Mouse (Mus musculus): ENCODE measurements at regions not wholly inside any gene's neighbourhood (a gene's known extent, or its start where the extent isn't known, plus 50 kb on each side); places are given as distances from the start of the nearest gene placed in this dataset.

DNA sequence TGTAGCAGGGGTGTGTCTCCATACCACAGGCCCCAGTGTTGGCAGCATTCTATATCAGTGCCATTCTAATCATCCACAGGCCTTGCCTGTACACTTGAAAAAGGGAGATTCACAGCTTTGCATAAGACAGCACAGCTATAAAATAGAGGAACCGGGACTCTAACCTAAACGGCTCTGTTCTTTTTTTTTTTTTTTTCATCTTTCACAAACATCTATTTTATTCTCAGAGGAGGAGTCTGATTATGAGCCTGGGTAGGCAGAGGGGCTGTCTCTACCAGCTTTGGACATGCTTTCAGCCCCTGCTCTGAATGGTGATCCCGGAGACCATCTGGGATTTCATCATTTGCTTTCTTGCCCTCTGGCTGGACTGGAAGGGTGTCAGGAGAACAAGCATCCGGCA lies 195.6 kb upstream of the Clint1 start:
- no peak for TF ChIP-seq GATA4 (IDR thresholded peaks at IDR 0.05; ENCODE audit: insufficient replicate concordance, low read length)

DNA sequence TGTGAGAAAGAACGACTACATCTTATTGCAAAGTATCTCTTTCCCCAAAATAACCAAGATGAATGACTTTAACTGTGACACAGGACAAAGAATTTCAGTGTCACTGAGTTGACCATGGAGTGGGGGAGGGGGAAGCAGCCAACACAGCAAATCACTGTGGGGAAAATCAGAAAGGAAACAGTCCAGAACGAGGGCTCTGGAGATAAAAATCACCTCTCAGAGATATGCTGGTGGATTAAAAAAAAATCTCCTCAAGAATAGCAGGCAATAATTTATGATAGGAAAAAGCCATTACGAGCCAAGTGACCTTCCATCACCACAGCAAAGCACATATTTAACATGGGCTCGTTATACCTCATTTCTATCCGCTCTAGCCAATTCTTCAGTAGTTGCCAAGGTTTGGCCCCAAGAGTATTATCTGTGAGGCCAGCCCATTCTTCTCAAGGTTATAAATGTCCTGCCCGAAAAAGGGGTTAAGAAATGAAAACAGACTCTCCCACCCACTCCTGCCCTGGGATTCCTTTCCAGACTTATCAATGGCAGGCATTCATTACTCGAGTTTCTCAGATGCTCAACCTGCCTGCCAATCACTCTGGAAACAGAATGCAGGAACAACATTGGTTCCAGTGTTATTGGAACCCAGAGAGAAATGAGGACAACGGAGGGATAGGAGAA lies 181.6 kb upstream of the Clint1 start:
- TF ChIP-seq GATA4 (IDR thresholded peaks at IDR 0.05; ENCODE audit: insufficient replicate concordance, low read length), result no peak

DNA sequence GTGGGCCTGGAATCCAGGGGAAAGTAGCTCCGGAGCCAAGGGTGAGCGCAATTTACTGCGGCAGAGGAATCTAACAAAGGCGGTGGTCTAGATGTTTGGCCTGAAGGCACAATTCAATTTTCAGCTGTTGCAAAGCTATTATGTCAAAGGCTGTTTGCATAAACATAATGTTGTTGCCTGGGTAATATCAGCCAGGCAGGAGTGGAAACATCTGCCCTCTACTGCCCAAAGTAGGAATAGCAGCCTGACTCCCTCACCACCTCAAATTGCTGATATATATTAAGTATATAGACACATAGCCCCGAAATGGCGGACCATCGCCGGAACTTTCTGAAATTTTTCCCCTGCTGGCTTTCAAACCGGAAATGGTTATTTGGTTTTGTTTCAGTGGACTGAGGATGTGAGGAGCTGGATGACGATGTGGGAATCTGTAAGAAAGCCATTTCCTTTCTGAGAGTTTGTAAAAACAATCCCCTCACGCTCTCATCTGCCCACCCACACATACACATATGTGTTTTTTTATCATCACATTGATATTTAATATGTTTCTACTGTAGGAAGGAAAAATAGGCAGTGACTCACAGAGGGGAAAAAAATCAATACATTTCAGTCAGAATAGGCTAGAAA lies 173.1 kb upstream of the Clint1 start:
- no peak for TF ChIP-seq GATA4 (IDR thresholded peaks at IDR 0.05; ENCODE audit: insufficient replicate concordance, low read length)

DNA sequence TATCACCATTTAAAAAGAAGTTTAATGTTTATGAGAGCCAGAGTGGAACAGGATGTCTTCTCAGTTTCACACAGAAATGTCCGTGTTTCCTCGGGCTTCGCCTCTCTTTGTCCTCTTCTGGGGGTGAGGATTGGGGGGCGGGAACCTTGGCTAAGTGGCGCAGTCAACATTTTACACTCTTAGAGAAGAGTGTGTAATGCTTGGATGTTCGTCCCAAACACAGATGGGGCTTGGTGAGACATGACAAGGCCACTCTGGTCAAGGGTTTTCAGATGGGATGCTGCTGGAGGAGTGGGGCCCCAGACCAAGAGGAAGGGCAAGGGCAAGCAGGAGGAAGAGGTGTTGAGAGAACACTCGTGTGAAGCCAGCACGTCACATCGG lies 172.6 kb upstream of the Clint1 start:
- no peak for TF ChIP-seq GATA4 (IDR thresholded peaks at IDR 0.05; ENCODE audit: insufficient replicate concordance, low read length)

DNA sequence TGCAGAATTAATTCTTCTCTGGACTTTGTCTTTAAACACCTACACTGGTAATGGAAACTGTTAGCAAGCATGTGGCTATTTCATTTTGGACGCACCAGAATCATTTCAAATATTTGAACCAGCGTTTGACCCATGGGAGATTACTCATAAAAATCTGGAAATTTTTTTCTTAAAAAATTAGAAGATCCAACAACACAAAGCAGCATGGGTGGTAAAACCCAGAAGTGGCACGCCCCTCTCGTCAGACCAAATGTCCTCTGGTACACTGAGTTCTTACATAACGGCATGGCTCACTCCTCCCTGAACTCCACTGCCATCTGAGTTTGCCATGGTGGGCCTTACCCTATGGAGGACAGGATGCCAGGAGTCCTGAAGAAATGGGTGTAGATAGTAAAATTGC lies 166.3 kb upstream of the Clint1 start:
- no peak for TF ChIP-seq GATA4 (IDR thresholded peaks at IDR 0.05; ENCODE audit: insufficient replicate concordance, low read length)

DNA sequence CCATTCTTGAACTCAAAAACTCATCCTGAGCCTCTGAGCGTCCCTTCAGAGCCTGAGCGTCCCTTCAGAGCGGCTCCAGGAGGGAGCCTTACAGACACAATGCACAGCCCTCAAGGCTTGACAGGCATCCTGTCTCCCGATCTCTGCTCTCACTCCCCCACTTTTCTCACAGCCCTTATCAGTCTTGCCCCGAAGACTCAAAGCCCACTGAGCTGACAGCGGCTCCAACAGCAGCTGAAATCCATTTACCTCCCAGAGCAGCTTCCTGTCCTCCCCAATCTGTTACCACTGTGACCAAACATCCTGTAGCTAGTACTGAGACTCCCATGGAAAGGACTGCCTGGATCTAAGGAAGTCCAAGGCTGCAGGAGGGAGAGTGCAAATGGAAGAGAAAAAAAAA lies 158.6 kb upstream of the Clint1 start:
- TF ChIP-seq GATA4 (IDR thresholded peaks at IDR 0.05; ENCODE audit: insufficient replicate concordance, low read length), result no peak

DNA sequence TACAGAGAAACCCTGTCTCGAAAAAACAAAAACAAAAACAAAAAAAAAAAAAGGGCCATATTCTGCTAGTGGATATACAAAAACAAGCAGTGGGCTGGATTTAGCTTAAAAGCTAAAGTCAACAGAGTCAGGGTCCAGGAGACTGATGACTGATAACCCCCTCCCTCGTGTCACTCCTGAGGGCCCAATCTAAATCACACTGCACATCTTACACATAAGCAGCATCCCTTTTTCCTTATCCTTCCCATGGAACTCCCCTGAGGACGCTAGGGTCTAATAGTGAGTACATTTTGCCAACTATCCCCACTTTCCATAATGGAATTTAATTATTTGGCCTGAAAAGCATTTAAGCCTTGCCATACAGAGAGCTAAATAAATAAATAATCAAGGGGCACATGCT lies 150.3 kb upstream of the Clint1 start:
- TF ChIP-seq GATA4 (IDR thresholded peaks at IDR 0.05; ENCODE audit: insufficient replicate concordance, low read length), result no peak

DNA sequence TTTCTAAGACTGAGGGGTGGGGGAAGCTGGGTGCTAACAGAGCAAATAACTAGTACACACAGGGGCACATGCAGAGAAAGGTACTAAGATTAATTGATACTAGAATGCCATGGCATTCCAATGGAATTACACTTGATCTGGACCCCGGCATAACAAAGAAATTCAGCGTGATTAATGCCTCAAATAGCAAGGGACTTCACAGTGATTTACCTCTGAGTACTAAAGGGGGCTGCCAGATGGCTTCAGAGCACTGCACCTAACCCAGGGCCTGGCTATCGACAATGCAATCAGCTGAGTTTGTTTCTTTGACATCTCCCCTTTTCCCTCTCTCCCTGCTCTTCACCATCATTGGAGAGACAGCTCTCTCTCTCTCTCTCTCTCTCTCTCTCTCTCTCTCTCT lies 148.9 kb upstream of the Clint1 start:
- TF ChIP-seq GATA4 (IDR thresholded peaks at IDR 0.05; ENCODE audit: insufficient replicate concordance, low read length), result no peak

DNA sequence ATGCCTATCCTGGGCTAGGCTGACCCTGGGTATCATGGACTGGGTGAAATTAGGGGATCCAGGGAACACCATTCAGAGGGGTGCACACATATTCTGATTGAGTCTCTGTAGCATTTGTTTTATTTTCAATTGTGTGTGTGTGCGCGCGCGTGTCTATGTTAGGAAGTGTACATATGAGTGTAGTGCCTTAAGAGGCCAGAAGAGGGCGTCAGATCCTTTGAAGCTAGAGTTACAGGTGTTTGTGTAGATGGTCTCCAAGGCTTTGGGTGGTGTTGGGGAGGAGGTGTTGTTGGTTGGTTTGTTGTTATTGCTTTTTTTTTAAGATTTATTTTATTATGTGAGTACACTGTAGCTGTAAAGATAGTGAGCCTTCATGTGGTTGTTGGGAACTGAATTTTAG lies 147.4 kb upstream of the Clint1 start:
- TF ChIP-seq GATA4 (IDR thresholded peaks at IDR 0.05; ENCODE audit: insufficient replicate concordance, low read length), result no peak

DNA sequence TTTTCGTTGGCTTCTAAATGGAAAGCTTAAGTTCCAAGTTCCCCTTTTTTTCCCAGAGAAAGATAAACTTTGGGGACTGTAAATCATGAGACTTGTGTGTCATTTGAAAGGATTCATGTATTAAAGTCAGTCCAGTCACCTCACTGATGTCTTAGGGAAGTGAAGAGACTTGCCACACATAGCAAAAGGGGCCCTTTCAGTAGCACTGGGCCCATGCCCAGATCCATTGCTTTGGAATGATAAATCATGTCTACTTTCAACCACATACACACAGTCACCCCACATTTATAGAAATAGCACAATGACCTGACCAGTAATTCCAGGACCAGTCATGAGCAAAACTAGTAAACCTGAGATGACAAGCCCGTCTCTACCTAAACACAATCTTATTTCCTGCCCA lies 133.2 kb upstream of the Clint1 start:
- no peak for TF ChIP-seq GATA4 (IDR thresholded peaks at IDR 0.05; ENCODE audit: insufficient replicate concordance, low read length)

DNA sequence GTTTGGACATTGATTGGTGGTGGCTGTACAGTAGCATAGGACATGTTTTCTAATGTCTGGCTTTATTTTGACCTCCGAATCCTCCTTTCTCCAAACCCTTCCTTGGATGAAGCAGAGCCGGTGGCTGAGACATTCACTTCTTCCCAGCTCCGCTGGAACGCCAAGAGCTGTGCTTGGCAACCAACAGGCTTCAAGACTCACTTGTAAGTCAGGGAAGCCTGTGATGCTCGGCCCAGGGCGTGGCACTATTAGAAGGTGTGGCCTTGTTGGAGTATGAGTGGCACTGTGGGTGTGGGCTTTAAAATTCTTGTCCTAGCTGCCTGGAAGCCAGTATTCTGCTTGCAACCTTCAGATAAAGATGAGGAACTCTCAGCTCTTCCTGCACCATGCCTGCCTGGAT lies 132.0 kb upstream of the Clint1 start:
- TF ChIP-seq GATA4 (IDR thresholded peaks at IDR 0.05; ENCODE audit: insufficient replicate concordance, low read length), result no peak

DNA sequence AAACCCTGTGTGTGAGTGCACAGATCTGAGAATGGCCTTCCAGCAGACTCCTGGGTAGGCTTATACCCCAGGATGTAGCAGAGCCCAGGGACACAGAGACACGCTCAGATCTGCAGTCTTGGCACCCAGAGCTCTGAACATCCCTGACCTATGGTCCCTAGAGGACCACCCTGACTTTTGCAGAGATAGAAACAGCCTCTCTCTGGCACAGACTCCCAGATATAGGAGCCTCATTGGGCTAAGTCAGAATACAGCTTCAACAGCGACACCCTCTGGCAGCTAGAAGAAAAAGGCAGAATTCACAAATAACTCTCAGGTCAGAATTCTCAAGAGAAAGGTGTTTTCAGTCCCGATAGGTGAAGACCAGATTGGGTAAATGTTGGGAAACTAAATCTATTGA lies 115.3 kb upstream of the Clint1 start:
- no peak for TF ChIP-seq GATA4 (IDR thresholded peaks at IDR 0.05; ENCODE audit: insufficient replicate concordance, low read length)

DNA sequence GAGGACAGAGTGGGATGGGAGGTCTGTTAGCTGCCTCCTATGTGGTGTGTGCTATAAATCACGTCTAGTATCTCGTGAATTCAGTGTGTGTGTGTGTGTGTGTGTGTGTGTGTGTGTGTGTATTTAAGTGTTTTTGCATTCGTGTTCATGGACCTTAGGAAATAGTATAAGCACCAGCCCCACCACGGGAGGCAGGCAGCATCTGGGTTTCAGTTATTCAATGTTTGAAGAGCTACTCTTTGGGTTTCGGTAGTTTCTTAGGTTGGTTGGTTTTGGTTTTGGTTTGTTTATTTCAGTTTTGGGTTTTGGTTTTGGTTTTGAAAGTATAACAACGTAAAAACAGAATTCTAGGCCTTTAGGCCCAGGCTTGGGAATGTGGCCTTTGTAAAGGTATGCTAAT lies 113.5 kb upstream of the Clint1 start:
- TF ChIP-seq GATA4 (IDR thresholded peaks at IDR 0.05; ENCODE audit: insufficient replicate concordance, low read length), result no peak

DNA sequence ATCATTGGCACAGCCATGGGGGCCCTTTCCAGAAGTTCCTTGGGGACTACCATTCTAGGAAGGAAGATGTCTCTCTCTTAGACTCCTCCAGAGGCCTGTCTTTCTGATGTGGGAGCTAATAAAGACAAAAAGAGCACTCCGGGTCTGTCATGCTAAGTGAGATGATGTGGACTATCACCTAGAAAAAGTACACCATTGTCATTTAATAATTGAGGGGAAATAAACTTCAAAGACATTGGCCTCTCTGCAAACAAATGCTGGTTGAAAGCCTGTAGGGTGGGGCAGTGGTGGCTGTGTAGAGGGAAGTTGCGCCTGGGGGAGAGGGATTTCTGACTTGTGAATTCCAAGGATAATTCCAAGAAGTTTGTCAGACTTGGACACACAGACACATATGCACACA lies 105.9 kb upstream of the Clint1 start:
- TF ChIP-seq GATA4 (IDR thresholded peaks at IDR 0.05; ENCODE audit: insufficient replicate concordance, low read length), result no peak

DNA sequence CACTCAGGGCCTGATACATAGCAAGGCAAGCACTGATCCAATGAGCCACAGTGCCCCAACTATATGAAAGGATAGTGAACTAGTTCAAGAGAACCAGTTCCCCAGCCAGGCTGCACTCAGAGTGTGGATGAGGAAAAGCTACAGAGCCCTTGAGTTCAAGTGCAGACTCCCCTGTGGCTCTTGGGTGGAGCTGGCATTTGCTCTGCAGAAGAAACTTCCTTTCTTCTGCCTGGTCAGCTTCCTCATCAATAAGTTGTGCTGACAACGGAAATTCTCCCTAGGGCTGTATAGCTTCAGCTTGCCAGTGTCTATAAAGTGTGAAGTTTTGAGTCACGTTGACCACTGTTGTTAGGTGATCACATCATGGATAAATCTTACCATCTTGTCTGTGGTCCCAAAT lies 101.6 kb upstream of the Clint1 start:
- no peak for TF ChIP-seq GATA4 (IDR thresholded peaks at IDR 0.05; ENCODE audit: insufficient replicate concordance, low read length)

DNA sequence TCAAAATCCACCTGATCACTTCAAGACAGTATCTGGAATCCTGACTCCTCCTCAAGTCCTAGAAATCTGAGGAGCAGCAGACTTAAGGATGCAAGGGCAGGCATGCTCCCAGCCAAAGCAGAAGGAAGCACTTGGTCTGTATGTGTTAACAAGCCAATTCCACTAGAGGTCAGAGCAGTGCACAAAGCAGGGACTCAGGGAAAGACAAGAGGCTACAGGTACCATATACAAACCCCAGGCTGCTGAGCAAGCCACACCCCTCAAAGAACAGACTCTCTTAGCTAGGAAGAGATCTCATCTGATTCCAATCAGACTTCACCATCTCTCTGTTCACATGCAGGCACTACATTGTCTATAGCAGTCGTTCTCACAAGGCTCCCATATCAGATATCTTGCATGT lies 99.6 kb upstream of the Clint1 start:
- TF ChIP-seq GATA4 (IDR thresholded peaks at IDR 0.05; ENCODE audit: insufficient replicate concordance, low read length), result no peak

DNA sequence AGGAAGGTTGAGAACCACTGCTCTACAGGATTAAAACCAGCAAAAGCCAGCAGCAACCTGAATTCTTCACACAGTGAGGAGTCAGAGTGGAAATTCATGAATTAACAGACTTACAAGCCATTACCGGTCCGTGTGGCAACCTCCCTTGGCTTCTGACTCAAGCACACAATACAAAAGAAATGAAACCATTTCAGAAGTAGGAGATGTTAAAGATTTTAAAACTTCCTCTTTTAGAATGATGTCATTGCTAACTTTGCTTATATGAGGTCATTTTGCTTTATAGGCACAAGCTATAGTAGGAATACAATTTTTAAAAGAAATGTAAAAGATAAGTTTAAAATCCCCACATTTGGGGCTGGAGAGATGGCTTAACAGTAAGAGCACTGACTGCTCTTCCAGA lies 99.1 kb upstream of the Clint1 start:
- no peak for TF ChIP-seq GATA4 (IDR thresholded peaks at IDR 0.05; ENCODE audit: insufficient replicate concordance, low read length)

Measured in liver, adult (tissue).